Mouse (Mus musculus): ENCODE data around the gene Trim28. TPM values are rescaled to one million over a fixed set of nuclear protein-coding genes. Genes with fewer than 3 reads are reported as not detected.
A peak's percentile ranks its signal among the peaks of the same experiment; 100 is the strongest.

The Trim28 gene
- total RNA-seq, 2 experiments from 2014 or later: 199 to 217 TPM

GRCm38 (mm10) chr7:13025511-13026112 lies 26.7 kb downstream of the Trim28 start:
- intact Hi-C loops (cut with DNase I): no loop called here
- DNase-seq (ENCODE audit: low spot score in 2 of 2): no peak

DNA sequence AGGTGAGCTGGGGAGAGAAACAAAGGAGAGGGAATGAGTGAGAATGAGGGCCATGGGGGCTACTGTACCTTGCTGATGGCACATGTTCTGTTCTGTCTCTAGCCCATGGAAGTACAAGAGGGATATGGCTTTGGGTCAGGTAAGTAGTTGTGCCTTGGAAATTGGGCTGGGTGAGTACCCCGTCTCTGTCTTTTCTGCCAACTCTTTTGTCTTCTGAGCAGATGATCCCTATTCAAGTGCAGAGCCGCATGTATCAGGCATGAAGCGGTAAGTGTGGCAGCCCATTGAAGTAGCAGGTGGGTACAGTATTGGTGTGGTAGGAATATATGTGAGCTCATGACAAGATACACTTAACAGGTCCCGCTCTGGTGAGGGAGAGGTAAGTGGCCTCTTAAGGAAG lies 30.1 kb downstream of the Trim28 start:
- intact Hi-C loops (cut with DNase I): no loop called here
- no peak for DNase-seq (ENCODE audit: low spot score in 2 of 2)

DNA sequence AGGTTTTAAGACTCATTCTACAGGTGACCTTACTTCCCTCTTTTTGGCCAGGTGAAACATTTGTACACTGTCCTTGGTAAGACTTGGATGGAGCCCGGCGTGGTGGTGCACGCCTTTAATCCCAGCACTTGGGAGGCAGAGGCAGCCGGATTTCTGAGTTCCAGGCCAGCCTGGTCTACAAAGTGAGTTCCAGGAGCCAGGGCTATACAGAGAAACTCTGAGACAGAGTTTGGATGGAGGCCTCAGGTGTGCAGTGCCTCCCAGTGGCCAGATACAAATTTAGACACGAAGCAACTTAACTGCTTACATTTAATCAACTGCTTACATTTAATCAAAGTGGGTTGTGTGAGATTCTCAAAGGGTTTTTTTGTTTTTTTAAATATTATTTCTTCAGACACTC lies 32.2 kb downstream of the Trim28 start:
- DNase-seq (ENCODE audit: low spot score in 2 of 2): no peak
- intact Hi-C loops (cut with DNase I): loop anchor here (5.0 to 10.0 kb wide), 3 partner anchors 54 to 216 kb away; partner anchors contain the start of genes Rps5, Zfp329 and Zfp446

GRCm38 (mm10) chr7:13031983-13032382 lies 33.1 kb downstream of the Trim28 start:
- DNase-seq (ENCODE audit: low spot score in 2 of 2): no peak
- intact Hi-C loops (cut with DNase I): loop anchor here (5.0 to 10.0 kb wide), 3 partner anchors 55 to 217 kb away; partner anchors contain the start of genes Rps5, Zfp329 and Zfp446

- DNase-seq (ENCODE audit: low spot score in 2 of 2): no peak
- intact Hi-C loops (cut with DNase I): loop anchor here (5.0 to 10.0 kb wide), 3 partner anchors 55 to 218 kb away; partner anchors contain the start of genes Rps5, Zfp329 and Zfp446
Measured at GRCm38 (mm10) chr7:13032541-13032940, 33.6 kb downstream of the Trim28 start.

GRCm38 (mm10) chr7:13033451-13034147 lies 34.7 kb downstream of the Trim28 start:
- intact Hi-C loops (cut with DNase I): loop anchor here (5.0 to 10.0 kb wide), 3 partner anchors 56 to 219 kb away; partner anchors contain the start of genes Rps5, Zfp329 and Zfp446
- no peak for DNase-seq (ENCODE audit: low spot score in 2 of 2)

DNA sequence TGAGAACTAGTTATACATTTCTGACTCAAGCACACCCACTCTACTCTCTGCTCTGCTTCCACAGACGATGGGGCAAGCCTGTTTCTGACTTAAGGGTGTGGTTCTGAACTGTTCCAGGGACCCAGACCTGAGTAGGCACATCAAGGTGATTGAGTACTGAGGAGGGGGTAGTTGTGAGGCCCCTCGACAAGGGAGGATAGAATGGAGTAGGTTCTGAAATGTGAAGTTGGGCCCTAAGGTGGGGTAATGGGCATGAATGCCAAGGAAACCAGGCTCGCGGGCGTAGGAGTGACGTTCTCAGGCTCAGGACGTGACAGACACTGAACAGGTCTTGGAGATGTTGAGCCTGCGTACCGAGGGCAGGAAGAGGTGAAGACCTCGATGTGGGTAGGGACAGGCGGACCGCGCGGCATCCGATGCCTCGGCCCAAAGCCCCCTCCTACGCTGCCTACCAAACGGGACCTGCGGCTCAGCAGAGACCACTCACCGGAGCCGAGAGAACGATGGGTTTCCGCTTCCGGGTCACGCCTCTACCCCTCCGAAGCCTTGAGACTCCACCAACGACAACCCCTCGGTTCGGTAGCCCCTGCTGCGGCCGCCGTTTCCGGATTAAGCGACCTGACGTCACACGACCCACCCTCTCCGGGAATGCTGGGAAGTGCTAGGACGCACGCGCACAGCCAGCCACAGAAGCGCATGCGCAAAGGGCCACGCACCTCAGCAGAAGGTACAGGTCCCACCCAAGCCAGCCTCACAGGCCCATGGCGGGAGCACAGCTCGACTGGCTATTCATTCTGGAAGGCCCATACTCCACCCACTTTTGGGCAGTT lies 35.4 kb downstream of the Trim28 start, which contains the start of gene Chmp2a:
Gene Chmp2a (minus strand): TSS at position 660 of the 830 bp plus-strand sequence.
- intact Hi-C loops (cut with DNase I): loop anchor here (5.0 to 10.0 kb wide), 3 partner anchors 57 to 220 kb away; partner anchors contain the start of genes Rps5, Zfp329 and Zfp446
- peak; percentile 98 for DNase-seq (ENCODE audit: low spot score in 2 of 2)

DNA sequence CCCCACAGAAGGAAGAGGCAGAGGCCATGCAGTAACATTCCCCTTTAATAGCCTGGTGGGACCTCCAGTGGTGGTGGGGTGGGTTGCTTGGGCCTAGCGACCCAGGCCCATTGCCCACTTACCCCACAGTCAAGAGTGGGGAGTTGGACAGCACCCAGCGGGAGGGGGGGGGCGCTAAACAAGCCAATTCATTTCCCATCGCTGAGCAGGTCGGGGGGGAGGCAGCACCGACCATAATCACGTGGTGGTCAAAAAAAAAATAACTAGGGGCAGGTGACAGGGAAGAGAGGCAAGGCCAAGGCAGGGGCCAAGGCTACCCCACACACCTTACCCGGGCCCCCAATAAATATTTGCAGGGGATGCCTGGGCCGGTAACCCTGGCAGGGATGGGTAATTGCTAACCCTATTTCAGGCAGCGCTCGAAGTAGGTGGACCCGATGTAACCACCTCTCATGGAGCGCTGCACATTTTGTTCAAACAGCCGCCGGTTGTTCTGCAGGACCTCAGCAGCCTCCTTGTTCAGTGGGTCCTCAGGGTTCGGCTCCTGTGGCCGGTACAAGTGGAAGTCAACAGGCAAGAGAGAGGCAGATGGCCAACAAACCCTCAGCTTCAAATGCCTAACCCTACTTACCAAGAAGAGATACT lies 36.4 kb downstream of the Trim28 start:
- no peak for DNase-seq (ENCODE audit: low spot score in 2 of 2)
- intact Hi-C loops (cut with DNase I): loop anchor here (10.0 kb wide), 1 partner anchor 221 kb away; the partner anchor contains the start of gene Zfp329

DNA sequence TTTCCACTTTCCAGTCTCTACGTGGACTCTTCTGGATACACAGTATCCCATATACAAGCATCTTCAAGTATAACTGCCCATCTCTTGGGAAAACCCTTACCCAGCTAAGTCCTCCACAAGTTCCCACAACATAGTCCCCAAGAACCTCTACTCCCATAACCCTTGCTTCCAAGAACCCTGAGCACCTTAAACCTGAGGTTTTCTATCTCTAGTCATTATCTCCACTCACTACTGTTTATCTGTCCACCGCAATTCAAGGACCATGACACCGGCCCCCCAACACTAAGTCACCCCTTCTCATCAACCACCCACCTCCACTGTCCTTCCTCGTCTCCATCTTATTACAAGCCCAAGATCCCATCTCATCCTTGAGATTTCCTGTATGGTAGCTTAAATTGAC lies 37.9 kb downstream of the Trim28 start:
- DNase-seq (ENCODE audit: low spot score in 2 of 2): no peak
- intact Hi-C loops (cut with DNase I): loop anchor here (10.0 kb wide), 1 partner anchor 222 kb away; the partner anchor contains the start of gene Zfp329

GRCm38 (mm10) chr7:13037366-13037765 lies 38.5 kb downstream of the Trim28 start:
- DNase-seq (ENCODE audit: low spot score in 2 of 2): peak in 1 of 2 experiments; percentile 64
- intact Hi-C loops (cut with DNase I): loop anchor here (10.0 kb wide), 1 partner anchor 223 kb away; the partner anchor contains the start of gene Zfp329

- intact Hi-C loops (cut with DNase I): loop anchor here (2.0 to 10.0 kb wide), 2 partner anchors 15 to 223 kb away; partner anchors contain the start of gene Zfp329
- DNase-seq (ENCODE audit: low spot score in 2 of 2): peak; percentile 98 to 99
Measured at GRCm38 (mm10) chr7:13037901-13038555, 39.1 kb downstream of the Trim28 start, which contains the start of gene Ube2m. Gene Ube2m (minus strand): TSS chr7:13038275.

GRCm38 (mm10) chr7:13038621-13039169 lies 39.8 kb downstream of the Trim28 start:
- intact Hi-C loops (cut with DNase I): loop anchor here (2.0 to 10.0 kb wide), 2 partner anchors 14 to 224 kb away; partner anchors contain the start of gene Zfp329
- DNase-seq (ENCODE audit: low spot score in 2 of 2): no peak

- intact Hi-C loops (cut with DNase I): loop anchor here (2.0 to 10.0 kb wide), 2 partner anchors 14 to 224 kb away; partner anchors contain the start of gene Zfp329
- DNase-seq (ENCODE audit: low spot score in 2 of 2): no peak
Measured at GRCm38 (mm10) chr7:13039181-13039580, 40.3 kb downstream of the Trim28 start.

DNA sequence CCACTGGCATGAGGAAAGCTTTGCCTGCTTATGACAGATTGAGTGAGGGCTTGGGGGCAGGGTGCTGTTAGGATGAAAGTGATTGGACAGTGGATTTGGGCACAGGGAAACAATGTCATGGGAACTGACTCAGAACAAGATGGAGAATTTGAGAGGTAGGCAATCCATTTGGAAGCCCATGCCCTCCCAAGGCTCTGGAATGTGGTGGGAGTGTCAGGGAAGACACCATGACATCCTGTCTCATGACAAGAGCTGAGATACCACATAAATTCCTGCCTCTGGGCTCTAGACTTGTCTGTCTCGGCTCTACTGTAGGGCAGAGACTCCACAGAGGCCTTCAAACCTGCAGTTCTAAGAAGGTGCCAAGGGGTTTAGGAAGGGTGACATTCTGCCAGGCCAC lies 42.3 kb downstream of the Trim28 start:
- intact Hi-C loops (cut with DNase I): no loop called here
- no peak for DNase-seq (ENCODE audit: low spot score in 2 of 2)

DNA sequence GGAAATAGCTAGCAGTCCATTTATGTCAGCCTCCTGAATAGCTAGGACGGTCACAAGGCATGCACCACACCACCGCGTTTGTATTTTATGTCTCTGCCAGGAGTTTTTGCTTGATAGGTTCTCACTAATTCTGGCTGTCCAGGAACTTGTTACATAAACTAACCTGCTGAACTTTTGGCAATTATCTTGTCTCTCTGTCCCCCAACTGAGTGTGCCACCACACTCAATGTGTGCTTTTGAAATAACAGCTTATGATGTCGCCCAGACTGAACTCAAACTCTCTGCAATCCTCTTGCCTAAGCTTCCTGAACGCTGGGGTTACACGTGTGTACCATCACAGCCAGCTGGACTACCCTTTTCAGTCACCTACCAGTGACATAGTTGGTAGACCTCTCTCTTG lies 43.6 kb downstream of the Trim28 start:
- no peak for DNase-seq (ENCODE audit: low spot score in 2 of 2)
- intact Hi-C loops (cut with DNase I): no loop called here

DNA sequence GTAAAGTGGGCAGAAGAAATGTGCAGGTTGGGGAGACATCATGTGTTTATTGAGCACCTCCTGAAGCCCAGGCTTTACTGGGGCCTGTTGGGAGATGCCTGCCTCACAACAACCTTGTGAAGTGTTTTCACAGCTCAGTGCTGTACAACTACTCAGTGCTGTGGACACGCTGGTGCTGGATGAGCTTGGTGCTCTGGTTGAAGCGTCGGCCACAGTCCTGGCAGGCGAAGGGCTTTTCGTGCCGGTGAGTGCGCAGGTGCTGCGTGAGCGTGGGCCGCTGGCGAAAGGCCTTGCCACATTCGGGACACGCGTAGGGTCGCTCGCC lies 44.2 kb downstream of the Trim28 start:
- no peak for DNase-seq (ENCODE audit: low spot score in 2 of 2)
- intact Hi-C loops (cut with DNase I): no loop called here

- DNase-seq (ENCODE audit: low spot score in 2 of 2): peak; percentile 67 to 69
- intact Hi-C loops (cut with DNase I): no loop called here
Measured at GRCm38 (mm10) chr7:13043445-13044253, 44.7 kb downstream of the Trim28 start.
